Mouse (Mus musculus) 416B (cell line): Measurements from ENCODE around the gene Smok3c.
"Not testable (repeated sequence)": the region's sequence is repeated elsewhere in the genome, so short reads cannot be mapped to it uniquely, and the experiment has no call there.

Source experiments
- DNase-seq: peaks from one replicate; pipeline ENCODE4 v3.0.0; 2011; ENCODE audit warnings: low read depth

The Smok3c gene

GRCm38 (mm10) chr5:138052894-138053293 is at the start of gene Smok3c:
TSS of gene Smok3c (plus strand) at chr5:138053194.
- DNase-seq: not testable (repeated sequence)

- no peak for DNase-seq
These were observed 43.6 kb upstream of the Smok3c start for GRCm38 (mm10) chr5:138009437-138009836.

- no peak for DNase-seq
These were observed 40.6 kb upstream of the Smok3c start for GRCm38 (mm10) chr5:138012382-138012781.

- no peak for DNase-seq
These were observed 36.5 kb upstream of the Smok3c start for GRCm38 (mm10) chr5:138016530-138016929.

- DNase-seq: no peak
These were observed 36.0 kb upstream of the Smok3c start for GRCm38 (mm10) chr5:138016997-138017396.

GRCm38 (mm10) chr5:138019577-138019976 is 33.4 kb upstream of the Smok3c start:
- DNase-seq: not testable (repeated sequence)

GRCm38 (mm10) chr5:138020961-138021479 is 32.0 kb upstream of the Smok3c start, which contains the start of the genes Smok3a and Smok3b:
TSS of gene Smok3a (plus strand) at chr5:138021261.
TSS of gene Smok3b (plus strand) at chr5:138021429.
- DNase-seq: not testable (repeated sequence)

- no peak for DNase-seq
These were observed 20.8 kb downstream of the Smok3c start for GRCm38 (mm10) chr5:138073803-138074202.

- DNase-seq: no peak
These were observed 22.7 kb downstream of the Smok3c start for GRCm38 (mm10) chr5:138075684-138076083.

GRCm38 (mm10) chr5:138076148-138076547 is 23.2 kb downstream of the Smok3c start:
- DNase-seq: no peak

GRCm38 (mm10) chr5:138080456-138080855 is 27.5 kb downstream of the Smok3c start:
- no peak for DNase-seq

- no peak for DNase-seq
These were observed 28.5 kb downstream of the Smok3c start for GRCm38 (mm10) chr5:138081446-138081845.

- no peak for DNase-seq
These were observed 30.4 kb downstream of the Smok3c start for GRCm38 (mm10) chr5:138083318-138083900.

GRCm38 (mm10) chr5:138083936-138084335 is 30.9 kb downstream of the Smok3c start:
- DNase-seq: no peak

- DNase-seq: no peak
These were observed 31.5 kb downstream of the Smok3c start for GRCm38 (mm10) chr5:138084507-138084906.

- peak; percentile 97 for DNase-seq
These were observed 32.0 kb downstream of the Smok3c start, which contains the start of gene Zkscan1 for GRCm38 (mm10) chr5:138084996-138085395. TSS of gene Zkscan1 (plus strand) at chr5:138085084.

GRCm38 (mm10) chr5:138085421-138085911 is 32.5 kb downstream of the Smok3c start:
- DNase-seq: no peak

GRCm38 (mm10) chr5:138086842-138087241 is 33.8 kb downstream of the Smok3c start:
- DNase-seq: no peak

GRCm38 (mm10) chr5:138088366-138088765 is 35.4 kb downstream of the Smok3c start:
- DNase-seq: no peak

- no peak for DNase-seq
These were observed 36.1 kb downstream of the Smok3c start for GRCm38 (mm10) chr5:138089108-138089551.

GRCm38 (mm10) chr5:138090271-138090670 is 37.3 kb downstream of the Smok3c start:
- DNase-seq: peak; percentile 55

GRCm38 (mm10) chr5:138090737-138091136 is 37.7 kb downstream of the Smok3c start:
- no peak for DNase-seq

- no peak for DNase-seq
These were observed 39.8 kb downstream of the Smok3c start for GRCm38 (mm10) chr5:138092771-138093170.

GRCm38 (mm10) chr5:138094474-138094873 is 41.5 kb downstream of the Smok3c start:
- DNase-seq: no peak
